Mouse (Mus musculus) ES-Bruce4 (cell line): Measurements from ENCODE around the gene Kifc3. TPM values are rescaled to one million over a fixed set of nuclear protein-coding genes. Genes with fewer than 3 reads are reported as not detected.

ENCODE experiments used
- H3K27ac ChIP-seq: 2 replicates; pipeline ENCODE4 v1.5.1; 2012; ENCODE audit warnings: low read length, inconsistent platforms; ENCODE audit not compliant: insufficient read depth
- H3K27me3 ChIP-seq: 2 replicates; pipeline ENCODE4 v1.6.1; 2012; ENCODE audit warnings: mild to moderate bottlenecking, low read length, inconsistent platforms; ENCODE audit not compliant: control insufficient read depth, poor library complexity, insufficient read depth, severe bottlenecking
- H3K36me3 ChIP-seq: 2 replicates; pipeline ENCODE4 v1.6.1; 2012; ENCODE audit warnings: inconsistent platforms, mild to moderate bottlenecking, low read length, moderate library complexity; ENCODE audit not compliant: control insufficient read depth, poor library complexity, insufficient read depth, severe bottlenecking
- H3K4me1 ChIP-seq: one replicate; pipeline ENCODE4 v1.8.1; 2011; ENCODE audit warnings: low read length; ENCODE audit not compliant: control insufficient read depth, insufficient read depth
- H3K4me3 ChIP-seq: 2 replicates; pipeline ENCODE4 v1.5.1; 2011; ENCODE audit warnings: low read depth, mild to moderate bottlenecking, low read length
- H3K9ac ChIP-seq: 2 replicates; pipeline ENCODE4 v1.6.1; 2012; ENCODE audit warnings: low read depth, mild to moderate bottlenecking, inconsistent platforms; ENCODE audit not compliant: poor library complexity, severe bottlenecking
- H3K9me3 ChIP-seq: replicated peaks from 2 replicates; pipeline ENCODE4 v1.6.1; 2012; ENCODE audit warnings: mild to moderate bottlenecking, low read length, inconsistent platforms; ENCODE audit not compliant: control insufficient read depth, poor library complexity, insufficient read depth, severe bottlenecking
- CTCF ChIP-seq: IDR thresholded peaks from one replicate; pipeline ENCODE4 v1.8.1; 2011; ENCODE audit warnings: low read depth, low read length
- EP300 ChIP-seq: IDR thresholded peaks from 2 replicates; pipeline ENCODE4 v1.6.1; 2011; ENCODE audit warnings: low read depth, low read length; ENCODE audit not compliant: insufficient read depth
- POLR2A ChIP-seq: IDR thresholded peaks from one replicate; pipeline ENCODE4 v1.8.1; 2011; ENCODE audit warnings: low read length; ENCODE audit not compliant: insufficient read depth
- polyA plus RNA-seq: library from polyadenylated mRNA; stranded (reverse); fragments of >200 nt; gene quantifications from 2 replicates; pipeline ENCODE4 v1.2.4, GENCODE M21; 2011; ENCODE audit warnings: low read depth; ENCODE audit not compliant: missing spikeins, insufficient read depth, insufficient read length

The Kifc3 gene
- polyA plus RNA-seq, 1 experiment = 19.0 TPM

GRCm38 (mm10) chr8:95154056-95154455 lies 48.6 kb downstream of the Kifc3 start:
- no peaks in the 10 kb centered on the region for H3K4me1 ChIP-seq
- TF ChIP-seq EP300 = no peak
- no peak for TF ChIP-seq CTCF
- no peak for TF ChIP-seq POLR2A
- no peaks in the 10 kb centered on the region for H3K27me3 ChIP-seq
- no peak overlapping the region for H3K9ac ChIP-seq
- H3K36me3 ChIP-seq = no peaks in the 10 kb centered on the region
- no peaks in the 10 kb centered on the region for H3K9me3 ChIP-seq
- no peak overlapping the region for H3K4me3 ChIP-seq
- H3K27ac ChIP-seq = no peak overlapping the region

GRCm38 (mm10) chr8:95150608-95151007 lies 52.0 kb downstream of the Kifc3 start:
- Histone ChIP-seq H3K27me3 (no peaks in the 10 kb centered on the region), H3K4me3 (no peak overlapping the region), H3K9ac (no peak overlapping the region), H3K4me1 (no peaks in the 10 kb centered on the region), H3K27ac (no peak overlapping the region), H3K9me3 (no peaks in the 10 kb centered on the region), H3K36me3 (no peaks in the 10 kb centered on the region)
- no peak for TF ChIP-seq POLR2A
- no peak for TF ChIP-seq CTCF
- TF ChIP-seq EP300 = no peak

GRCm38 (mm10) chr8:95149426-95149825 lies 53.2 kb downstream of the Kifc3 start:
- Histone ChIP-seq H3K4me1 (peaks cover 4% of the 10 kb centered on the region), H3K27me3 (no peaks in the 10 kb centered on the region), H3K9ac (no peak overlapping the region), H3K27ac (no peak overlapping the region), H3K36me3 (no peaks in the 10 kb centered on the region), H3K4me3 (no peak overlapping the region), H3K9me3 (no peaks in the 10 kb centered on the region)
- no peak for TF ChIP-seq CTCF
- TF ChIP-seq POLR2A = no peak
- no peak for TF ChIP-seq EP300

GRCm38 (mm10) chr8:95146846-95147245 lies 55.8 kb downstream of the Kifc3 start:
- Histone ChIP-seq H3K27me3 (no peaks in the 10 kb centered on the region), H3K4me3 (no peak overlapping the region), H3K9ac (no peak overlapping the region), H3K36me3 (no peaks in the 10 kb centered on the region), H3K9me3 (no peaks in the 10 kb centered on the region), H3K4me1 (peaks cover 7% of the 10 kb centered on the region), H3K27ac (no peak overlapping the region)
- TF ChIP-seq EP300 (no peak), POLR2A (no peak), CTCF (peak; percentile 25)

- H3K9ac ChIP-seq = no peak overlapping the region
- H3K36me3 ChIP-seq = no peaks in the 10 kb centered on the region
- H3K4me3 ChIP-seq = no peak overlapping the region
- no peaks in the 10 kb centered on the region for H3K27me3 ChIP-seq
- H3K9me3 ChIP-seq = no peaks in the 10 kb centered on the region
- no peak for TF ChIP-seq POLR2A
- TF ChIP-seq EP300 = no peak
- TF ChIP-seq CTCF = no peak
- H3K27ac ChIP-seq = no peak overlapping the region
- H3K4me1 ChIP-seq = peaks cover 7% of the 10 kb centered on the region
Measured at GRCm38 (mm10) chr8:95146044-95146745, 56.4 kb downstream of the Kifc3 start.

GRCm38 (mm10) chr8:95144631-95145015 lies 58.0 kb downstream of the Kifc3 start:
- no peak overlapping the region for H3K9ac ChIP-seq
- no peak overlapping the region for H3K4me3 ChIP-seq
- H3K27me3 ChIP-seq = no peaks in the 10 kb centered on the region
- no peak for TF ChIP-seq POLR2A
- TF ChIP-seq EP300 = no peak
- TF ChIP-seq CTCF = no peak
- H3K27ac ChIP-seq = 0 out of 2 replicates have a peak overlapping the region, but pooled peaks have one; percentile 70
- H3K4me1 ChIP-seq = peaks cover 11% of the 10 kb centered on the region
- no peaks in the 10 kb centered on the region for H3K36me3 ChIP-seq
- no peaks in the 10 kb centered on the region for H3K9me3 ChIP-seq
